In the genomic region with DNA sequence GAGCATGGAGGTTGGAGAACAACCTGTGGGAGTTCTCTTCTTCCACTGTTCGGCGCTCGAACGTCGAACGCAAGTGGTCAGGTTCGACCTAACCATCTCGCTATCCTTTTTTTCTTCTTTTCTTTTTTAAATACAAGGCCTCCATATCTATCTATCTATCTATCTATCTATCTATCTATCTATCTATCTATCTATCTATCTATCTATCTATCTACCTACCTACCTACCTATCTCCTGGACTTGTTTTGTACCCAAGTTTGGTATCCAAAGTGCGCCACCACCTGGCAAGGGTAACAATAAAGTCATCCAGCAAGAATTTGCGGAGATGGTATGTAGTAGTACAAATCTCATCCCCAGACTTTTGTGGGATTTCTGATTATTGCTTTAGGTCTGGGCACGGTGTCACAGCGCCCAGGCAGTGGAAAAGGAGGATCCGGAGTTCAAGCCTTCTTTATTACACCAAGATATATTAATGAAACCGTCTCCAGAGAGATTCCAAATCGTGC, we compare ENCODE assay signal across 8 mouse cellular contexts. TPM values are rescaled to one million over a fixed set of nuclear protein-coding genes. Genes with fewer than 3 reads are reported as not detected.
DNase-seq lines count a peak whose midpoint lies in the region; ATAC-seq and TF ChIP-seq lines count a peak whose summit lies in the region.

A gene (minus strand): TSS at position 51 of the 506 bp plus-strand sequence.

- peak within 1 kb of the TSS; percentile 94 for H3K9ac ChIP-seq in embryonic facial prominence, embryonic 12.5 days
- H3K9ac ChIP-seq in heart, embryonic 13.5 days = peak within 1 kb of the TSS; percentile 96
- peak within 1 kb of the TSS; percentile 76 for H3K9ac ChIP-seq in kidney, postnatal 0 days (ENCODE audit: low read depth, low read length)

- H3K36me3 ChIP-seq in embryonic facial prominence, embryonic 12.5 days = peaks cover 33% of the 10 kb centered on the region
- peaks cover 34% of the 10 kb centered on the region for H3K36me3 ChIP-seq in heart, embryonic 13.5 days
- H3K36me3 ChIP-seq in kidney, postnatal 0 days (ENCODE audit: insufficient read depth, low read length) = peaks cover 21% of the 10 kb centered on the region

- TF ChIP-seq CTCF in kidney, postnatal 0 days (IDR thresholded peaks at IDR 0.05; ENCODE audit: low read depth) = peak; percentile 61

- peak within 1 kb of the TSS; percentile 91 for H3K27ac ChIP-seq in embryonic facial prominence, embryonic 12.5 days
- H3K27ac ChIP-seq in heart, embryonic 13.5 days (replicated peaks) = peak within 1 kb of the TSS; percentile 85
- peak within 1 kb of the TSS; percentile 75 for H3K27ac ChIP-seq in kidney, postnatal 0 days

- 12% methylated on average over 15 of the region's 15 CpGs for WGBS in embryonic facial prominence, embryonic 12.5 days
- 11% methylated on average over 15 of the region's 15 CpGs for WGBS in heart, embryonic 13.5 days
- WGBS in kidney, postnatal 0 days = 13% methylated on average over 15 of the region's 15 CpGs

- H3K27me3 ChIP-seq in embryonic facial prominence, embryonic 12.5 days = no peaks in the 10 kb centered on the region
- no peaks in the 10 kb centered on the region for H3K27me3 ChIP-seq in heart, embryonic 13.5 days (replicated peaks)
- H3K27me3 ChIP-seq in kidney, postnatal 0 days (ENCODE audit: insufficient read depth, low read length) = no peaks in the 10 kb centered on the region

- peak within 1 kb of the TSS; percentile 83 for H3K4me3 ChIP-seq in embryonic facial prominence, embryonic 12.5 days
- peak within 1 kb of the TSS; percentile 82 for H3K4me3 ChIP-seq in heart, embryonic 13.5 days
- peak within 1 kb of the TSS; percentile 51 for H3K4me3 ChIP-seq in kidney, postnatal 0 days (replicated peaks; ENCODE audit: low read depth, low read length)

- peak; percentile 26 for DNase-seq in 3134 (ENCODE audit: extremely low read depth, insufficient read length, low spot score)
- DNase-seq in Muller cell, postnatal 12 days (ENCODE audit: inconsistent ontology term) = peak; percentile 66
- peak; percentile 38 for DNase-seq in kidney, postnatal 0 days (ENCODE audit: low spot score)
- DNase-seq in lung, adult 18-20 months = peak; percentile 51 to 59
- no peak for DNase-seq in ovary, postnatal 36 days (ENCODE audit: low spot score)

- peaks cover 38% of the 10 kb centered on the region for H3K4me1 ChIP-seq in embryonic facial prominence, embryonic 12.5 days
- peaks cover 52% of the 10 kb centered on the region for H3K4me1 ChIP-seq in heart, embryonic 13.5 days
- peaks cover 16% of the 10 kb centered on the region for H3K4me1 ChIP-seq in kidney, postnatal 0 days (replicated peaks; ENCODE audit: insufficient read depth, low read length)

- ATAC-seq in embryonic facial prominence, embryonic 12.5 days (ENCODE audit: insufficient number of reproducible peaks, insufficient read depth, low FRiP score, low TSS enrichment) = no peak
- no peak for ATAC-seq in heart, embryonic 13.5 days (ENCODE audit: extremely low read depth, insufficient number of reproducible peaks, low FRiP score, low TSS enrichment)
- no peak for ATAC-seq in kidney, postnatal 0 days (replicated peaks; ENCODE audit: low FRiP score, low read depth)
- no peak for ATAC-seq in neutrophil, adult 5-6 weeks (ENCODE audit: extremely low read depth, insufficient number of reproducible peaks, low FRiP score, poor library complexity, severe bottlenecking)

- H3K9me3 ChIP-seq in embryonic facial prominence, embryonic 12.5 days = no peaks in the 10 kb centered on the region
- H3K9me3 ChIP-seq in heart, embryonic 13.5 days = no peaks in the 10 kb centered on the region
- H3K9me3 ChIP-seq in kidney, postnatal 0 days (replicated peaks; ENCODE audit: low read length) = no peaks in the 10 kb centered on the region

- H3K4me2 ChIP-seq in embryonic facial prominence, embryonic 12.5 days (replicated peaks) = peak within 1 kb of the TSS; percentile 91
- peak within 1 kb of the TSS; percentile 98 for H3K4me2 ChIP-seq in heart, embryonic 13.5 days
- peak within 1 kb of the TSS; percentile 54 for H3K4me2 ChIP-seq in kidney, postnatal 0 days (ENCODE audit: low read length)

RNA-seq across cellular contexts. Expression of the gene that starts here (rescaled TPM):
- polyA plus RNA-seq in embryonic facial prominence, embryonic 12.5 days (2016; fragmentation: Nextera tagmentation; extraction: Ambion mirVana) = 1,101 and 1,116 TPM in 2 replicates
- polyA plus RNA-seq in heart, embryonic 13.5 days (2015; fragmentation: Nextera tagmentation; extraction: Ambion mirVana) = 628 and 659 TPM in 2 replicates
- 1,056 and 1,199 TPM in 2 replicates for polyA plus RNA-seq in kidney, postnatal 0 days (2015; fragmentation: Nextera tagmentation; extraction: Ambion mirVana)
- 472 and 557 TPM in 2 replicates for total RNA-seq in neutrophil, adult 5-6 weeks (2017)
